Mouse (Mus musculus): ENCODE data around the gene Gm1123. TPM values are rescaled to one million over a fixed set of nuclear protein-coding genes. Genes with fewer than 3 reads are reported as not detected.

The Gm1123 gene
- total RNA-seq, 1 experiment from 2014 or later: not detected

- no peak for ATAC-seq (ENCODE audit: extremely low read depth, insufficient number of reproducible peaks, low FRiP score, poor library complexity, severe bottlenecking)
These were observed 73.7 kb downstream of the Gm1123 start for GRCm38 (mm10) chr9:98961591-98962477.

- no peak for ATAC-seq (ENCODE audit: extremely low read depth, insufficient number of reproducible peaks, low FRiP score, poor library complexity, severe bottlenecking)
These were observed 75.2 kb downstream of the Gm1123 start for GRCm38 (mm10) chr9:98960348-98960747.

- no peak for ATAC-seq (ENCODE audit: extremely low read depth, insufficient number of reproducible peaks, low FRiP score, poor library complexity, severe bottlenecking)
These were observed 75.7 kb downstream of the Gm1123 start for GRCm38 (mm10) chr9:98959851-98960250.

- no peak for ATAC-seq (ENCODE audit: extremely low read depth, insufficient number of reproducible peaks, low FRiP score, poor library complexity, severe bottlenecking)
These were observed 76.9 kb downstream of the Gm1123 start for GRCm38 (mm10) chr9:98958628-98959027.

- ATAC-seq (ENCODE audit: extremely low read depth, insufficient number of reproducible peaks, low FRiP score, poor library complexity, severe bottlenecking): no peak
These were observed 77.7 kb downstream of the Gm1123 start for GRCm38 (mm10) chr9:98957751-98958351.

Other genes with a start within 250 kb of the Gm1123 start
- not detected in 2 replicates for gene Prr23a1, start 193.2 kb downstream of the Gm1123 start, total RNA-seq (2017)
- not detected in 2 replicates for gene Prr23a2, start 179.2 kb downstream of the Gm1123 start, total RNA-seq (2017)
- gene Prr23a3, start 170.9 kb downstream of the Gm1123 start, total RNA-seq (2017): not detected in 2 replicates
- gene 7420426K07Rik, start 132.6 kb downstream of the Gm1123 start, total RNA-seq (2017): not detected in 2 replicates
- not detected in 2 replicates for gene Foxl2, start 80.4 kb downstream of the Gm1123 start, total RNA-seq (2017)
- gene Faim, start 49.3 kb downstream of the Gm1123 start, total RNA-seq (2017): 68.6 and 71.9 TPM in 2 replicates
- 7.9 and 8.0 TPM in 2 replicates for gene Pik3cb, start 104.9 kb upstream of the Gm1123 start, total RNA-seq (2017)
- gene Faiml, start 201.5 kb upstream of the Gm1123 start, total RNA-seq (2017): not detected in 2 replicates
- gene Cep70, start 207.7 kb upstream of the Gm1123 start, total RNA-seq (2017): 24.9 and 28.2 TPM in 2 replicates

Data from neutrophil, adult 5-6 weeks (primary cell).